Mouse (Mus musculus) heart, postnatal 10 days (tissue): Measurements from ENCODE around the gene Nup210. TPM values are rescaled to one million over a fixed set of nuclear protein-coding genes. Genes with fewer than 3 reads are reported as not detected.

ENCODE experiments used
- DNase-seq, 2 experiments: peaks; one replicate each; pipeline ENCODE4 v3.0.0; 2021
- intact Hi-C: fragments of 180-260 bp; cut with DNase I; formaldehyde crosslinking; loops from one replicate; pipeline ENCODE4 v1.15.1; 2025
- total RNA-seq, 2 experiments: library from RNA; stranded (reverse); gene quantifications; 2 replicates each; pipeline ENCODE4 v1.2.3; 2021

Gene Nup210
- total RNA-seq, 2 experiments from 2014 or later, result 9.4 to 11.1 TPM

DNA sequence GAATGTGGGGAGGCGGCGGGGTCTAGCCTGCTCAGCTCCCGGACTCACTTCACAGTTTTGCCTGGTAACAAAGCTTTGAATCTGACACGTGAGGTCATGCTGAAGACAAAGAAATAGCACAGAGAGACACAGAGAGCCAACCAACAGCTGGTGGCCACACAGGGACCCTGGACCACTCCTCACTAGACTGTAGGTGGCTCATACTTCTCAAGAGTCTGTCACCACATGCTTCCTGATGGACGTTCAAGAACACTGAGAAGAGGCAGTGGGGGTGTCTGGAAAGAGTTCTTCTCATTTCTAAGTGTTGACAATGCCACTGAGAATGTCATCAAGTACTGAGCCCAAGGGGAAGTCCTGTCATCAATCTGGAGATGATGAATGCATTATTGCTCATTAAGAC is 70.4 kb downstream of the Nup210 start:
- intact Hi-C loops, result no loop called here
- DNase-seq, result no peak

DNA sequence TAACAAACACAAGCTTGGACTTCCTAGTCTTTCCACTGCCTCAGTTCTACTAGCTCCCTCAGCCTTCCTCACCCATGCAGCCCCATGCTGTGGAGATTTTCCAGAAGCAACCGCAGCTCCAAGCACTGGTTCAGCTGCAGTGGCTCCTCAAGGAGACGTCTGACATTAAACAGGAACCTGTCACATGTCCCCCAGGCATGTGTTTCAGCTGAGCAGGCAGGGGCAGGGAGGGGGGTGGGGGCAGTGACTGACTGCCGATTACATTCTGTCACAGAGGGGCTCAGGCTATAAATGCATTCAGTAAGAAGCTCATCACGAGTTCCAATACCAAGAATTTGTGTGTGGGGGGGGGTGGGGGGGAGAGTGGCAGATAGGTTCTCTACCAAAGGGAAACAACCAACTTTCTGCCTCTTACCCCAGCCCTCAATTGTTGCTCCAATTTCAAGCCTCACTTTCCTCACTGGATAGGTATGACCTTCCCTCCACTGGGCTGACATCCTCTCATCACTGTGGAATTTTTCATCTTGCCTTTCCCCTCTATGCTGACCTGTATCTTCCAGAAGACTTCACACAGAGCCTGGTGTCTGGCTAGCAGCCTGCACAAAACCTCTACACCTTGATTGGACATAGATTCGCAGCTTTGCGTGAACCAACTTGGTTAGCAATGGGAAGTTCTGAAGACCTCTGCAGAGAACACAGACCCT is 71.8 kb downstream of the Nup210 start:
- peak; percentile 13 to 18 for DNase-seq
- intact Hi-C loops, result no loop called here

DNA sequence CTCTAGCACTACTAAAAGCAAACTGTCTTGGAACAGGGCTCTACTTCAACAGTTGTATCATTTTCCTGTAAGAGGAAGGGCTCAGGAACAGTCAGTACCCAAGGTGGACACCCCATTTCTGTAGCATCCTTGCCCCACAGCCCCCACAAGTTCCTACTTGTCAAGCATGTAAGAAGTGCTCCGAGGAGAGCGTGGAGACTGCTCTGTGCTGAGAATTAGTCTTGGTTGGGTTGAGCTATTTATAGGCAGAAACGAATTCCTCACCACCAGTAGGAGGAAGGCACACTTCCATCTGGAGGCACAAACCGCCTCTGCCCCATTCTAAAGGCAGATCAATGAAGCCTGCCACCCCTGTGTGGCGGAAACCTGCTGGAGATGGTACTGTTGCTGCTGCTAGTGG is 75.3 kb downstream of the Nup210 start:
- DNase-seq, result peak; percentile 4 to 15
- intact Hi-C loops, result no loop called here

DNA sequence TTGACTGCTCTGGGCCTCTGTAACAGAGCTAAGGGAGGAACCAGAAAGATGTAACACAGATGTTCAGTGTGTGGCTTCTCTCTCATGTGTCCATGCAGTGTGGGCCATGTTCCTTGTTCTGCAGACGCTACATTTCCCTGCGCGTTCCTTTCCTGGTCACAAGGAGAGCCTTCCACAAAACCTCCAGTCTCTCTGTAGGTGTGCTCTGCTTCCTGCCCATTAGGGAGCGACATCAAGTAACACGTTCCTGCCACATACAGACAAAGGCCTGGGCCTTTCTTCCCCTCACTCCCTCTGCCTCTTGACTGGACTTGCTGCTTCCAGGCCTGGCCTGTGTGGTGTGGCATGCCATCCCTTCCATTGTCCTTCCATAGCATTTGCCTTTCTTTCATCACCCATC is 88.4 kb downstream of the Nup210 start:
- intact Hi-C loops, result no loop called here
- DNase-seq, result no peak

DNA sequence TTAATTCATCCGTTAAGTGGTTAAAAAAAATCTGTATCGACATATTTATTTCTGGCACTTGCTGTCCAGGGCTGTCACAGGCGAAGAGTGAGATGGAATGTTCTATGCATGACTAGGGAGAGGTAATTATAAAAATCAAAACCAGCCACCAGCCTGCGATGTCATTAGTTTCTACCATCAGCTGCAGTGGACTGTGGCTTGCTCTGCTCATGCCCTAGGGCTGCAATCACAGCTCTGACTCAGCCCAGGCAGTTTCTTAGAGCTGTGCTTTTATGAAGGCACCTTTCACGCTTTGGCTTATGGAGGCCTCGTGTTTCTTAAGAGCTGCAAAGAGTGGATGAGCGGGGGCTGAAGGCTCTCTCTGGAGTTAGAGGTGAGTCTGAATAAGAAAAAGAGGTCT is 95.8 kb downstream of the Nup210 start:
- DNase-seq, result no peak
- intact Hi-C loops, result no loop called here

DNA sequence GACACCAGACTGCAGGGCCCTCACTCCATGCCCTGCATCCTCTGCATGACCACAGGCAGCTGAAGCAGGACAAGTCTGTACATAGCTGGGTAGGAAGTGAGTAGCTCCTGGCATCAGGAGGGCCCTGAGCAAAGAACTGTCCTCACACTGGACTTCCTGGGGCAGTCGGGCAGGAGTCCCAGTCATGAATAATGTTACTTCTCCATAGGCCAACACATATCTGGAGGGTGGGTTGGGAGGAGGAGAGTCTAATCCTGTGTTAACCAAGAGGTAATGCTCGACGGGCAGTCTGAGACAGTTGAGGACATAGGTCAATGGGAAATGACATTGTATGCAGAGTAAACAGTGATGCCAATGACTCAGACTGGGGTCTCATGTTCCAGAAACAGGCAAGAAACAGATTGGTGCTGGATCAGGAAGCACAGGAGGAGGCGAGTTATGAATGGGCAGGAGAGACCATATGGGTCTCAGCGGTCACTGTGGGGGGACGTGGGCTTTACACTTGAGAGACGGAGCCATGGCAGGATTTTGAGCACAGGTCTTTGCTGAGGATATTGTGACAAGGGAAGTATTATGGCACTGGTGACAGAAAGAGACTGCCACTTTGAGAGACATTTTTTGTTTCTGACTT is 99.9 kb downstream of the Nup210 start:
- DNase-seq, result no peak
- intact Hi-C loops, result no loop called here

DNA sequence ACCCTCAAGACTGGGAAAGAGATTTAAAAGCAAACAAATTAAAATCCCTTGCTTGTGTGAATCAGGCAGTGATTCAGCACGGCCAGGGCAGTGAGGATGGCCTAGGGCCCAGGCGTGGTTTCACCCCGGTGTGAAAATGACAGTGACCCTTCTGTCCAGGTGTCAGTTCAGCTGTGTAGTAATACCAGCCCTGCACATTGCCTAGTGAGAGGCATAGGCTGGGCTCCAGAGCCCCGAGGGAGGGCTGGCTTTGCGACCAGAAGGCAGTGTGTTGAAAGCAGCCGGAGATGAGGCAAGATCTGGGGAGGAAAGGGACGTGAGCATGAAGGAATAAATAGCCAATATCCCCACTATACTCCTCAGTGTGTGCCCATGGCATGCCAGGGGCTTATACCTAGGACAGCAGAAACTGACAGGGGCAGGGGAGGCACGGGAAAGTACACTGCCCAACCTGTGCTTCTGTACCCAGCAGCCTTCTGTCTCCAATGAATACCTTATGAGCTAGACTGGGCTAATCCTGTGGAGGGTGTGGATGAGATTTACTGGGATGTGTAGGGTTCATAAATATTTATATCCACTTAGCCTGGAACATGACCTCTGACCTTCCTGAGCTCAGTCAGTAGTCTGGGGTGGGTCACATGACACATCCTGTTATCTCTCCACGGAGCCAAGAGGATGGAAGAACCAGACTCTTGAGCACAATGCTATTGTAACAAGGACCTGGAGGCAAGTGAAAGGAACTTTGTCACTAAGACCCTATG is 102.3 kb downstream of the Nup210 start:
- DNase-seq, result no peak
- intact Hi-C loops, result no loop called here

DNA sequence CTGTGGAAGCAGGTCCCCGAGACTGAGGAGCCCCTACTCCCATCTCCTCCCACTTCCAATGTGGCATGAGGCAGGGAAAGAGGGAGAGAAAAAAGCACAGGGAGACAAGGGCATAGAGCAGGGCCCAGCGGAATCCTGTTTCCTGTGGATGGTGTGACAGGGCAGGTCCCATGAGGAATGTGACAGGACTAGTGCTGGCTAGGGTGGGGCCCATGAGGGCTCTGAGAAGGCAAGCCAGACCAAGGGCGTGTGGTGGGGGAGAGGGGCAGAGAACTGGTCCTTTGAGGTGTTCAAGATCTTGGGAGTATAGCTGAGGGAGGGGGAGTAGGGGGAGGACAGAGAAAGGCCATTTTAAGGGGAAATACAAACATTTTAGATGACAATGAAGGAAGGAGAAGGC is 104.2 kb downstream of the Nup210 start:
- intact Hi-C loops, result no loop called here

DNA sequence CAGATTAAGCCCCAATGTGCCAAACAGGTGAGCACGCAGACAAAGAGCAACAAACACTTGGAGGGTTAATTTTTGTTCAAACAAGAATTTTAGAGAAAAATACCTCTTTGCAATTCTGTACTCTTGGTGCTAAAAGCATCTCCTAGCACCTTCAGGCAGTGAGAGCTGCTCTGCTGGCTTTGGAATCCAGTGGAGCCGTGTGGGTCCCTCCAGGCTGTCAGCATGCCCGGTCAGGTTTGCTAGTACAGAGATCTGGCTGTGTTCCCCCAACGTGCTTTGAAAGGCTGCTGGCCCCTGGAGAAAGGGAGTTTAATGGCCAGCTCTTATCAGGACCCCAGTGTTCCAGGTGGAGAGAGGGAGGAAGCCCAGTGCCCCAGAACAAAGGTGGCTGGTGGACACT is 105.1 kb downstream of the Nup210 start:
- DNase-seq, result peak; percentile 49 to 50
- intact Hi-C loops, result no loop called here

More for the DNA sequence above, 104.2 kb downstream of the Nup210 start:
- DNase-seq, result no peak

DNA sequence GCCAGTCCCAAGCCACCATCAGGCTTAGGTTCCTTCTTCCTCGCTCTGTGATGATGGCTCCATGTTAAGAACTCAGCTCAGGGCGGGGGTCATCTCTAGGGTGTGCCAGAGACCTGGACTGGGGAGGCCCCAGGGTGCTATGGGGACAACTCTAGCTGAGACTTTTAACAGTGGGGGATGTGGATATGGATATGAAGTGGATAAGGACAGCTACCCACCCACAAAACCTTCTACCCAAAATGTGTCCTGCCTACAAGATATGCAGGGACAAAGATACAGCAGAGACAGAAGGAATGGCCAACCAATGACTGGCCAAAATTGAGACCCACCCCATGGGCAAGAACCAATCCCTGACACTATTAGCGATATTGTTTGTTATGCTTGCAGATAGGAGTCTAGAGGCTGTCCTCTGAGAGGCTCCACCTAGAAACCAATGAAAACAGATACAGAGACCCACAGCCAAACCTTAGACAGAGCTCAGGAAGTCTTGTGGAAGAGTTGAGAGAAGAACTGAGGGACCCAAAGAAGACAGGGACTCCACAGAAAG is 108.3 kb downstream of the Nup210 start:
- intact Hi-C loops, result no loop called here
- no peak for DNase-seq

DNA sequence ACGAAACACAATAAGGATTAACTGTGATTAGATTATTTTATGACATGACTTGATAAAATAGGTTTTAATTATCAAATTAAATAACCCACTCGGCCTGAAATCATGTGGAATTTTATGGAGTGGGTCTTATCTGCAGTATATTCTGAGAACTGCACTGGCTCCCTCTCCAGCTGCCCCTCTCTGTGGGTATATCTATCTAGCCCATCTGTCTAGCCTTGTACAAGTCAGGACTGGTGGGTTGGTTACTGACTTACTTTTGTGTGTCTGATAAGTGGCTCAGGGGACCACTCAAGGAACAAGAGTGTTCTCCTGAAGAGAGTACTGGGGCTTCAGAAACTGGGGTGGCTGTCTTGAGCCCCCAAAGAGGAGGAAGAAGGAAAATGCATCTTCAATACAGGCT is 109.4 kb downstream of the Nup210 start:
- intact Hi-C loops, result no loop called here
- no peak for DNase-seq

DNA sequence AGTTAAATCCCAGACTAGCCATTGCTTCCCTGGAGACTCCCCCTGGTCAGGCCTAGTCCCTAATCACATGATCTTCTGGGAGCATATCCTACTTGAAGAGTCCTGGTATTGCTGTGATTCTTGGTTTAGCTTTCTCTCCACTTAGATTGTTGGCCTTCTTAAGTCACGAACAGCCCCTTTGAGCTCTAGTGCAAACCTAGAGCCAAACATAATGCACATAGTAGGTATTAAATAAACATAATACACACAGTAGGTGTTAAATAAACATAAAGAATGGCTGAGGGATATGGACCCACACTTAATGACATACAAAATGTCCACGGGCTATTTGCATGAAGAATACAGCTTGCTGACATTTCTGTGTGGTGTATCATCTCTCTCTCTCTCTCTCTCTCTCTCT is 112.5 kb downstream of the Nup210 start:
- intact Hi-C loops, result no loop called here
- no peak for DNase-seq

DNA sequence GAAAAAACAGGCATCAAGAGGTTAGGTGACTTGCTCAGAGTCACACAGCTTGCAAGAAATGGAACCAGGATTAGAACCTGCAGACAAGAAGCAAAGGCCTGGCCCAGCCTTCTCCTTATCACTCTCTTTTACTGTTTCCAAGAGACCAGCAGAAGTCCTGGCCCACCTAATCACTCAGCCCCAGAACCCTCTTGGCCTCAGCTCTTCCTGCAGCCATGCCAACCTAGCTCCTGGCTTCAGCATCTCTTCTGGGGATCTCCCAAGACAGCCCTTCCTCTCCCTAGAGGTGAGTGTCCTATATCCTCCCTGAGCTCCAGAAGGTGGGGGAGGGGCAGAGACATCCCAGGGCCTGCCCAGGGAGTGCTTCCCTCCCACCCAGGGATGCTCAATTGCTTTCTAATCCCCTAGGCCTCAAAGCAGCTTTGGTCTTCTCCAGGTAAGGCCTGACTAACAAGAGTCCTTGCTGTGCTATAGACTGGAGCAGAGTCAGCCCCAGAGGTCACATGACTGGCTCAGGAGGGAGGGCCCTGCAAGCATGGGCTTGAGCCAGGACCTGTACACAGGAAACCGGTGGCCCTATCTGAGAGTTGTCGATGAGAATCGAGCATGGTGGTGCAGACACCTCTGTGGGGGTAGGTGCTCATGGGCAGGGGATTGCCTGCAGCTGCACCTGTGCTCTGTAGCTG is 113.2 kb downstream of the Nup210 start:
- no peak for DNase-seq
- intact Hi-C loops, result no loop called here

DNA sequence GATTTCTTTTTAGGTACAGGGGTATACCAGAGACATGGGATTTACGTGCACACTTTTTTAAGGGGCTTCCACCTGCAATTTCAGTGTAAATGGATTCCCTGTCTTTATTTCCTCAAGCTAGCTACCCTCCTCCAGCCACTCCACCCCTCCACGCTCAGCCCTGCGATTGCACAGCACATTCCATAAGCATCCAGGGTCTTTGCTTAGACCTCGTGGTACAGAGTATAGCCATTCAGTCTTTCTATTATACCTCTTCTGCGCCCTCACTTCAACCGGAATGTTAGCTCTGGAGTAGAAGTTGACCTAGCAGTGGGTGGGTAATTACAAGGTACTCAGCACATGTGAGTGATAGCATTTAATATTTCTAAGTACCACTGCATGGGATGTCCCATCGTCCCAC is 115.1 kb downstream of the Nup210 start:
- intact Hi-C loops, result no loop called here
- DNase-seq, result no peak

DNA sequence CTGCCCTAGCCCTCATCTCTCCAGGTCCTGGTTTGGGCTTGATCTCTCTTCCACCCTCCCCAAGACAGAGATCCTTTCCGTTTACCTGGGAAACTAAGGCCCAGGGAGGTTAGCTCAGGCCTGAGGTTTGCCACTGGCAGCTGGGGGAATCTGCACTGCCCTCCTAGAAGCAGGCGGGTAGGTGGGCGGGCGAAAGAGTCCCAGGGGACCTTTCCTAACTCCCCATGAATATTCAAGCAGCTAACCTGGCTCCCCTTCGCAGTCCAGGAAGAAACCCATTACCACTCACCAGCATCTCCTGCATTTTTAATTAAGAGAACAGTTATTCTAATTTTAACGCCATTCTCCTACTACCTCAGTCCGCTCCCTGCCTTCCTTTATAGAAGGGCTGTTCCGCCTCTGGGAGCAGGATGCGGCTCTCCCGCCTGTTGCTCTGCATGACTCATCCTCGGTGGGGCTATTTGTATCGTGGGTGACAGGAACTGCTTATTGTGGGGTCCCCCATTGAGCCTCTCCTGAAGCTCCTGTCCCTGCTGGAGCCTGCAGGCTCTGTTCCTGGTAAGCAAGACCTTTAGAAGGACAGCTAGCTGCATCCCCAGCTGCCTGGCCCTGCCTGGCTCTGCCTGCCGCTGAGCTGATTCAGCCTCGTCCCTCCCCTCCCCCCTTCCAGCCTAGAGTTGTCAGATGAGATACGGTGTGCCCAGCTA is 115.7 kb downstream of the Nup210 start:
- peak; percentile 24 to 30 for DNase-seq
- intact Hi-C loops, result no loop called here

DNA sequence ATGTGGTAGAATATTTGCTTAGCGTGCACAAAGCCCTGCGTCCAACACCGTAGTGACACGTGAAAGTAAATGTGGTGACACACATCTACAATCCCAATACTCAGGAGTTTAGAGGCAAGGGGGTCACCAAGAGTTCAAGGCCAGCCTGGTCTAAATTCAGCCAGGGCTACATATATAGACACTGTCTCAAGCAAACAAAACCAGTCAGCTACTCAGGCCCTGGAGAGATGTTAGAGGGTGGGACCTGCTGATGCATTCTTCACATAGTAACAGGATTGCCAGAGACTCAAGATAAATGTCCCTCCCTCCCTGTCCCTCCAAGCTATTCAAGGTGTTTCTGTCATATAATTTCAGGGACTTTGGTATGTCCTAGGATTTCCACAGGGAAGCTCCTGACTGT is 117.5 kb downstream of the Nup210 start:
- intact Hi-C loops, result no loop called here
- no peak for DNase-seq

DNA sequence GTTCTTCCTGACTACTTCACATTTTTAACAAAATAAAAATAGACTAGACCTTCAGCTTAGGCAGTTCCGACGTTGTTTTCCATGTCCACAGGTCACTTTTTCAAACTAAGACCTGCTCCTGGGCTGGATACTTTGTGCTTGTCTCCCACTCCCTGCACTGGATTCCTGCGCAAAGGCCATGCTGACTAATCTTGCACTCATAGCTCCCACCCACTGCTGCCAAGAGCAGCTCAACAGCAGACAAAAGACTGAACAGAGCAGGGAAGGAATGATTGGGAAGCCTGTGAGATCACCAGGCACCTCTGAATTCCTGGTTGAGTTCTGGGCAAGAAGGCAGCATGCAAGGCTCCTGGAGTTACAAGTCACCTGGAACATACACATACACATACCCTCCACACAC is 119.6 kb downstream of the Nup210 start:
- DNase-seq, result no peak
- intact Hi-C loops, result no loop called here

DNA sequence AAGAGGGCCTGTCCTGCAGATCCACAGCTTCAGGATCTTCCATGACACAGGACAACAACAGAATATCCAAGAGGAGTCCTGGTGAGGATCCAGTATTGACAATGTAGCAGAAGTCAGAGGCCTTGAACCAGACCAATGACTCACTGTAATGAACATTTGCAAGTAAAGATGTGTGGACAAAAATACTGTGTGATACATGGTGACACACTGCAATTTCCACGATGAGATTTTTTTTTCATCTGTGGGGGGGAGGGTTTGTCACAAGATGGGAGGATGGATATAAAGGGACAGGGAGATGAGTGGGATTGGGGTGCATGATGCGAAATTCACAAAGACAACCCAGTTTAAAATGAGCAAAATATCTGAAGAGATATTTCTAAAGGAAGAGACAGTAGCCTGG is 120.4 kb downstream of the Nup210 start:
- DNase-seq, result no peak
- intact Hi-C loops, result no loop called here

DNA sequence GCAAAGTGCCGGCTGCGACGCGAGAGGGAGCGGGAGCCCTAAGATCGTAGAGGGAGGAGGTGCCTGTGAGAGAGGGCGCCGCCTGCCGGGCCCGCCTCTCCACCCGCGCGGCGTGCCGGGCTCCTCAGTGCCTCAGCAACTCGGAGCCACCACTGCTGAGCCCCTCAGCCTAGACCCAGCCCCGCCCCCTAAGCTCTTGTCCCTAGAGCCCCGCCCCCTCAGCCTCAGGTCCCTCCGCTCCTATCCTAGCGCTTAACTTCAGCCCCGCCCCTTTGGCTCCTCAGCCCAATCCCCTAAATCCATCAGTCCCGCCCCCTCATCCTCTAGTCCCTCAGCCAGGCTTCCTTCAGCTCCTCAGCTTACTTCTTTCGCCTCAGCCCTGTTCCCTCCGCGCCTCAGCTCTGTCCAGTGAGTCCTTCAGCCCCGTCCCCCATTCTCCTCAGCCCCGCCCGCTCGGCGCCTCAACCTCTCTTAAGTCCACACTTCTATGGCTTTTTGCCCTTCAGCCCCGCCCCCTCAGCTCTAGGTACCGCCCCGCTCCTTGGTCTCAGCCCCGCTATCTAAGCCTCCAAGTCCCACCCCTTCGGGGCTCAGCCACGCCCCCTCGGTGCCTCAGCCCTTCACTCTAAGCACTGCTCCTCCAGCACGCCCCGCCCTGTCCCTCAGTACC is 127.8 kb downstream of the Nup210 start, which contains the start of gene Iqsec1:
Iqsec1 (minus strand) TSS at position 38 of the 670 bp plus-strand sequence.
- intact Hi-C loops, result loop anchor here (1.0 kb wide), 1 partner anchor 169 kb away; no protein-coding TSS in a partner anchor
- DNase-seq, result peak; percentile 72 to 75

DNA sequence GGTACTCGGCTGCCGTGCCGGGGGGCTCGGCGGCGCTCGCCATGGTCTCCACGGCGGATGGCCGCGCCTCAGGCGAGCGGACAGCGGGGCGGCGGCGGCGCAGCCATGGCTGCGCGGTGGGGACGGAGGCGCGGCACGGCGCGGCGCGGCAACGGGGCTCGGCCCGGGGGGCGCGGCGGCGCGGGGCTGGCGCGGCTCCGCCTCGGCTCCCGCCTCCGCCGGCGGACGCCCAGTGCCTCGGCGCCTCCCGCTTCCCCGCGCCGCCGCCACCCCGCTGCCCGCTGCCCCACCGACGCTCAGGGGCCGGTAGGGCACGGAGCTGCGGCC is 128.4 kb downstream of the Nup210 start:
- intact Hi-C loops, result no loop called here
- no peak for DNase-seq
